Mouse (Mus musculus) heart, adult 18-20 months (tissue): ENCODE results near the gene Ankdd1a. TPM values are rescaled to one million over a fixed set of nuclear protein-coding genes. Genes with fewer than 3 reads are reported as not detected.
A peak's percentile ranks its signal among the peaks of the same experiment; 100 is the strongest.

Experiments used
- DNase-seq, 2 experiments: peaks; one replicate each; pipeline ENCODE4 v3.0.0; 2021 to 2022; ENCODE audit warnings: mixed read lengths in 1 of 2
- total RNA-seq, 2 experiments: library from RNA; stranded (reverse); gene quantifications; 2 replicates each; pipeline ENCODE4 v1.2.3; 2021

Ankdd1a gene
- total RNA-seq, 2 experiments from 2014 or later, result not detected

GRCm38 (mm10) chr9:65542111-65542524 is 22.1 kb upstream of the Ankdd1a start:
- DNase-seq, result peak; percentile 37 to 56

- peak; percentile 70 to 85 for DNase-seq
These were observed 21.4 kb upstream of the Ankdd1a start for GRCm38 (mm10) chr9:65541126-65542068.

- DNase-seq, result no peak
These were observed 19.7 kb upstream of the Ankdd1a start for GRCm38 (mm10) chr9:65539697-65540096.

- DNase-seq, result peak; percentile 56 to 57
These were observed 18.1 kb upstream of the Ankdd1a start for GRCm38 (mm10) chr9:65537901-65538630.

- no peak for DNase-seq
These were observed 16.5 kb upstream of the Ankdd1a start for GRCm38 (mm10) chr9:65536491-65536890.

- peak in 1 of 2 experiments; percentile 52 for DNase-seq
These were observed 15.9 kb upstream of the Ankdd1a start for GRCm38 (mm10) chr9:65535789-65536469.

- peak in 1 of 2 experiments; percentile 79 for DNase-seq
These were observed 15.3 kb upstream of the Ankdd1a start for GRCm38 (mm10) chr9:65535191-65535722.

GRCm38 (mm10) chr9:65534111-65534510 is 14.1 kb upstream of the Ankdd1a start:
- no peak for DNase-seq

GRCm38 (mm10) chr9:65532986-65533385 is 13.0 kb upstream of the Ankdd1a start:
- no peak for DNase-seq

GRCm38 (mm10) chr9:65531283-65531682 is 11.3 kb upstream of the Ankdd1a start:
- no peak for DNase-seq

- DNase-seq, result no peak
These were observed 9.7 kb upstream of the Ankdd1a start for GRCm38 (mm10) chr9:65529659-65530058.

- DNase-seq, result no peak
These were observed 8.5 kb upstream of the Ankdd1a start for GRCm38 (mm10) chr9:65528417-65529038.

- peak in 1 of 2 experiments; percentile 59 for DNase-seq
These were observed 5.6 kb upstream of the Ankdd1a start for GRCm38 (mm10) chr9:65525445-65526195.

- DNase-seq, result peak; percentile 85 to 93
These were observed 3.8 kb upstream of the Ankdd1a start for GRCm38 (mm10) chr9:65523611-65524364.

- no peak for DNase-seq
These were observed 498 bp upstream of the Ankdd1a start for GRCm38 (mm10) chr9:65520505-65520876.

GRCm38 (mm10) chr9:65514851-65515261 is 5.1 kb downstream of the Ankdd1a start:
- no peak for DNase-seq

GRCm38 (mm10) chr9:65514431-65514830 is 5.6 kb downstream of the Ankdd1a start:
- no peak for DNase-seq

- DNase-seq, result no peak
These were observed 7.5 kb downstream of the Ankdd1a start for GRCm38 (mm10) chr9:65512520-65512919.

- DNase-seq, result no peak
These were observed 11.5 kb downstream of the Ankdd1a start for GRCm38 (mm10) chr9:65508449-65508848.
